Mouse (Mus musculus): ENCODE results near the gene Fbxl17. TPM values are rescaled to one million over a fixed set of nuclear protein-coding genes. Genes with fewer than 3 reads are reported as not detected.

Gene Fbxl17
- polyA plus RNA-seq, 1 experiment from 2014 or later: 22.7 TPM

GRCm38 (mm10) chr17:63076661-63077060 lies 423.2 kb downstream of the Fbxl17 start:
- no peak overlapping the region for H3K4me3 ChIP-seq (ENCODE audit: low read depth, low read length)
- H3K27me3 ChIP-seq (ENCODE audit: control insufficient read depth, insufficient read depth, low read depth, low read length): no peaks in the 10 kb centered on the region
- no peak overlapping the region for H3K27ac ChIP-seq (ENCODE audit: low read length)
- peaks cover 17% of the 10 kb centered on the region for H3K4me1 ChIP-seq (ENCODE audit: control insufficient read depth, insufficient read depth, low read length)
- H3K9me3 ChIP-seq (replicated peaks; ENCODE audit: control insufficient read depth, low read length, poor library complexity, severe bottlenecking): no peaks in the 10 kb centered on the region
- H3K36me3 ChIP-seq (ENCODE audit: control insufficient read depth, insufficient read depth, low read length): no peaks in the 10 kb centered on the region
- 39% methylated on average over 8 of the region's 8 CpGs for WGBS
- no peak overlapping the region for H3K4me2 ChIP-seq (ENCODE audit: low read length)
- no peak for ATAC-seq
- H3K9ac ChIP-seq (ENCODE audit: low read depth, low read length): no peak overlapping the region

DNA sequence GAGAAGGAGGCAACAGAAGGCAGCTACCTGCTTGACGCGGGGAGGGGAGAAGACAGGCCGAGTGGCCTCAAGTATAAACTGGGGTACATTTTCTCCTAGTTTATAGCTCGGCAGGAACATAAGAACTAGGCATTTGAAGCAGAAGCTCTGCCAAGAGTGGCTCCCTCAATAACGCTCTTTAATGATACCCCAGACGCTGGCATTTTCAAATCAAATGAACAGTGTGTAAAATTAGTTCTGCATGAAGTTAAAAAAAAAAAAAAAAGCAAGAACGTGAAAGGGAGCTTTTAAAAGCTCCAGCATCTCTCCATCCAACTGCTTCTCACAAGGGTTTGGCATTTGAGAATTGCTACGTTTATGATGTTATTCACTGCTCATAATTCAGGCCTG lies 423.8 kb downstream of the Fbxl17 start:
- Histone ChIP-seq H3K4me3 (ENCODE audit: low read depth, low read length) (no peak overlapping the region), H3K4me1 (ENCODE audit: control insufficient read depth, insufficient read depth, low read length) (peaks cover 20% of the 10 kb centered on the region)
- no peak for ATAC-seq

GRCm38 (mm10) chr17:63075091-63076036 lies 424.5 kb downstream of the Fbxl17 start:
- H3K36me3 ChIP-seq (ENCODE audit: control insufficient read depth, insufficient read depth, low read length): no peaks in the 10 kb centered on the region
- WGBS: 48% methylated on average over 14 of the region's 14 CpGs
- H3K9ac ChIP-seq (ENCODE audit: low read depth, low read length): no peak overlapping the region
- H3K27me3 ChIP-seq (ENCODE audit: control insufficient read depth, insufficient read depth, low read depth, low read length): no peaks in the 10 kb centered on the region
- peaks cover 24% of the 10 kb centered on the region for H3K4me1 ChIP-seq (ENCODE audit: control insufficient read depth, insufficient read depth, low read length)
- ATAC-seq: no peak
- no peak overlapping the region for H3K27ac ChIP-seq (ENCODE audit: low read length)
- no peak overlapping the region for H3K4me3 ChIP-seq (ENCODE audit: low read depth, low read length)
- H3K9me3 ChIP-seq (replicated peaks; ENCODE audit: control insufficient read depth, low read length, poor library complexity, severe bottlenecking): no peaks in the 10 kb centered on the region
- no peak overlapping the region for H3K4me2 ChIP-seq (ENCODE audit: low read length)

More for the DNA sequence above, 423.8 kb downstream of the Fbxl17 start:
- H3K27ac ChIP-seq (ENCODE audit: low read length): no peak overlapping the region
- H3K9me3 ChIP-seq (replicated peaks; ENCODE audit: control insufficient read depth, low read length, poor library complexity, severe bottlenecking): no peaks in the 10 kb centered on the region
- no peaks in the 10 kb centered on the region for H3K36me3 ChIP-seq (ENCODE audit: control insufficient read depth, insufficient read depth, low read length)
- WGBS: 27% methylated on average over 8 of the region's 8 CpGs
- H3K9ac ChIP-seq (ENCODE audit: low read depth, low read length): no peak overlapping the region
- H3K27me3 ChIP-seq (ENCODE audit: control insufficient read depth, insufficient read depth, low read depth, low read length): no peaks in the 10 kb centered on the region
- no peak overlapping the region for H3K4me2 ChIP-seq (ENCODE audit: low read length)

DNA sequence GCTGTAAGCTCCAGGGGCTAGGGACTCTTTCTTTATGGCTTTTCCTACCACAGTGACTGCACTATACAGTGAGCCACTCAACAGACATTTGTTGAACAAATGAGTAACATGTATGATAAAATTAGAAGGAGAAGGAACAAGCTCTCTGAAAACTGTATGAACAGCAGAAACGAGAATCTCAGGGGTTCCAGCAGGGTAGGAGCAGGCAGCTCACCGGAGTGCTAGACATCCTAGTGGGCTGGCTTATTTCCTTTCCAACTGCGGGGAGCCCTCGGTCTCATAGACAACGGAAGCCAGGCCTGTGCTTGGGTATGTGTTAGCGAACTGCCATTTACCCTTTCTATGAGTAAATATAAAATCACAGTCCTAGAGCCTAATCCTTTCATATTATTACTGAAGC lies 426.5 kb downstream of the Fbxl17 start:
- no peak overlapping the region for H3K9ac ChIP-seq (ENCODE audit: low read depth, low read length)
- H3K27ac ChIP-seq (ENCODE audit: low read length): no peak overlapping the region
- ATAC-seq: no peak
- no peaks in the 10 kb centered on the region for H3K36me3 ChIP-seq (ENCODE audit: control insufficient read depth, insufficient read depth, low read length)
- peaks cover 26% of the 10 kb centered on the region for H3K4me1 ChIP-seq (ENCODE audit: control insufficient read depth, insufficient read depth, low read length)
- H3K9me3 ChIP-seq (replicated peaks; ENCODE audit: control insufficient read depth, low read length, poor library complexity, severe bottlenecking): no peaks in the 10 kb centered on the region
- 63% methylated on average over 6 of the region's 6 CpGs for WGBS
- no peak overlapping the region for H3K4me2 ChIP-seq (ENCODE audit: low read length)
- H3K27me3 ChIP-seq (ENCODE audit: control insufficient read depth, insufficient read depth, low read depth, low read length): no peaks in the 10 kb centered on the region
- H3K4me3 ChIP-seq (ENCODE audit: low read depth, low read length): no peak overlapping the region

- no peak overlapping the region for H3K4me3 ChIP-seq (ENCODE audit: low read depth, low read length)
- no peaks in the 10 kb centered on the region for H3K9me3 ChIP-seq (replicated peaks; ENCODE audit: control insufficient read depth, low read length, poor library complexity, severe bottlenecking)
- H3K27me3 ChIP-seq (ENCODE audit: control insufficient read depth, insufficient read depth, low read depth, low read length): no peaks in the 10 kb centered on the region
- no peak overlapping the region for H3K4me2 ChIP-seq (ENCODE audit: low read length)
- no peak for ATAC-seq
- H3K9ac ChIP-seq (ENCODE audit: low read depth, low read length): no peak overlapping the region
- 57% methylated on average over 15 of the region's 15 CpGs for WGBS
- no peaks in the 10 kb centered on the region for H3K36me3 ChIP-seq (ENCODE audit: control insufficient read depth, insufficient read depth, low read length)
- no peak overlapping the region for H3K27ac ChIP-seq (ENCODE audit: low read length)
- peaks cover 25% of the 10 kb centered on the region for H3K4me1 ChIP-seq (ENCODE audit: control insufficient read depth, insufficient read depth, low read length)
These were observed 428.5 kb downstream of the Fbxl17 start for GRCm38 (mm10) chr17:63071134-63071923.

- no peak overlapping the region for H3K4me3 ChIP-seq (ENCODE audit: low read depth, low read length)
- H3K4me1 ChIP-seq (ENCODE audit: control insufficient read depth, insufficient read depth, low read length): peaks cover 19% of the 10 kb centered on the region
- H3K4me2 ChIP-seq (ENCODE audit: low read length): no peak overlapping the region
- 19% methylated on average over 5 of the region's 5 CpGs for WGBS
- H3K36me3 ChIP-seq (ENCODE audit: control insufficient read depth, insufficient read depth, low read length): no peaks in the 10 kb centered on the region
- ATAC-seq: peak; percentile 38; the same call in 1 of the 2 replicates
- peak overlapping the region; percentile 46; the same call in 1 of the 2 replicates for H3K27ac ChIP-seq (ENCODE audit: low read length)
- H3K27me3 ChIP-seq (ENCODE audit: control insufficient read depth, insufficient read depth, low read depth, low read length): no peaks in the 10 kb centered on the region
- H3K9me3 ChIP-seq (replicated peaks; ENCODE audit: control insufficient read depth, low read length, poor library complexity, severe bottlenecking): no peaks in the 10 kb centered on the region
- H3K9ac ChIP-seq (ENCODE audit: low read depth, low read length): no peak overlapping the region
These were observed 429.6 kb downstream of the Fbxl17 start for GRCm38 (mm10) chr17:63070161-63070761.

DNA sequence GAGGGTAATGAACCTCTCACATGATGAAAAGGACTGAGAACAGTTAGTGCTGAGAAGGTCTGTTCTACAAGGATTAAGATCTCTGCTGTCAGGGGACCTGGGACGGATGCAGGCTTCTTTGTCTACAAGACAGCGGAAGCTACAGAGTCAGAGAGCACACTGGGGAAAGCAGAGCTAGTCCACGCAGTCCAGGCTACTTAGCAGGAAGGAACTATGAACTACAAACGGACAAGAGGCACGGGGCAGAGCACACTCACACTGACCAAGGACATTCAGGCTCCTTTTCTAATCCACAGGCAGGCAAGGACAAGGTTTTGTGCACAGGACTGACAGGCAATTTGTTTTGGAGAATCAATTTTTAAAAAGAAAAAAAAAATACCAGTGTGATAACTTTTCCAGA lies 437.0 kb downstream of the Fbxl17 start:
- WGBS: 18% methylated on average over 5 of the region's 5 CpGs
- no peak for ATAC-seq
- Histone ChIP-seq H3K4me2 (ENCODE audit: low read length) (no peak overlapping the region), H3K9ac (ENCODE audit: low read depth, low read length) (no peak overlapping the region), H3K4me1 (ENCODE audit: control insufficient read depth, insufficient read depth, low read length) (peaks cover 9% of the 10 kb centered on the region; the same call in 1 of the 2 replicates), H3K27me3 (ENCODE audit: control insufficient read depth, insufficient read depth, low read depth, low read length) (no peaks in the 10 kb centered on the region), H3K36me3 (ENCODE audit: control insufficient read depth, insufficient read depth, low read length) (no peaks in the 10 kb centered on the region), H3K9me3 (replicated peaks; ENCODE audit: control insufficient read depth, low read length, poor library complexity, severe bottlenecking) (no peaks in the 10 kb centered on the region), H3K27ac (ENCODE audit: low read length) (no peak overlapping the region), H3K4me3 (ENCODE audit: low read depth, low read length) (no peak overlapping the region)

DNA sequence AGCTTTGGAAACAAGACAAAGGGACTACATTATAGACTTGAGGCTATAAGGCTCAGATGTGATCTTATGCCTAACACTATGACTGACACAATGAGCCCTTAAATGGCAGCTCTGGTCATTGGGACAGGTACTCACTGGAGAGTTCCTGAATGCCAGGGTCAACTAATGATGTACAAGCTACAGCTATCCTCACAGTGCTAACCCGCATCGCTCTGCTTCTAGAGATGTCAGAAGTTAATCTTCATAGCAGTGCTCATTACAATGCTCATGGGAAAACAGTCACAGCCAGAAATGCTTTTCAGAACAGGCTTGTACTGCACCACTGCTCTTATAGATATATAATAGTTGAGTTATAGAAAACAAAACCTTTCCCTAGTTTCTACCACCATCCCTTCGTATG lies 438.0 kb downstream of the Fbxl17 start:
- H3K27ac ChIP-seq (ENCODE audit: low read length): no peak overlapping the region
- ATAC-seq: no peak
- H3K9me3 ChIP-seq (replicated peaks; ENCODE audit: control insufficient read depth, low read length, poor library complexity, severe bottlenecking): no peaks in the 10 kb centered on the region
- WGBS: 65% methylated on average over 3 of the region's 3 CpGs
- H3K4me1 ChIP-seq (ENCODE audit: control insufficient read depth, insufficient read depth, low read length): peaks cover 12% of the 10 kb centered on the region; the same call in 1 of the 2 replicates
- H3K36me3 ChIP-seq (ENCODE audit: control insufficient read depth, insufficient read depth, low read length): no peaks in the 10 kb centered on the region
- H3K9ac ChIP-seq (ENCODE audit: low read depth, low read length): no peak overlapping the region
- H3K4me3 ChIP-seq (ENCODE audit: low read depth, low read length): no peak overlapping the region
- H3K4me2 ChIP-seq (ENCODE audit: low read length): no peak overlapping the region
- no peaks in the 10 kb centered on the region for H3K27me3 ChIP-seq (ENCODE audit: control insufficient read depth, insufficient read depth, low read depth, low read length)

Data from midbrain, embryonic 16.5 days (tissue).